Mouse (Mus musculus) gastrocnemius, postnatal 10 days (tissue): Measurements from ENCODE around the gene Pccb. TPM values are rescaled to one million over a fixed set of nuclear protein-coding genes. Genes with fewer than 3 reads are reported as not detected.
A peak's percentile ranks its signal among the peaks of the same experiment; 100 is the strongest.

Experiments used
- DNase-seq: peaks from one replicate; pipeline ENCODE4 v3.0.0; 2021; ENCODE audit warnings: mixed read lengths
- total RNA-seq, 2 experiments: library from RNA; stranded (reverse); gene quantifications; 2 replicates each; pipeline ENCODE4 v1.2.3; 2021

Gene Pccb
- total RNA-seq, 2 experiments from 2014 or later = 45.3 to 55.6 TPM

DNA sequence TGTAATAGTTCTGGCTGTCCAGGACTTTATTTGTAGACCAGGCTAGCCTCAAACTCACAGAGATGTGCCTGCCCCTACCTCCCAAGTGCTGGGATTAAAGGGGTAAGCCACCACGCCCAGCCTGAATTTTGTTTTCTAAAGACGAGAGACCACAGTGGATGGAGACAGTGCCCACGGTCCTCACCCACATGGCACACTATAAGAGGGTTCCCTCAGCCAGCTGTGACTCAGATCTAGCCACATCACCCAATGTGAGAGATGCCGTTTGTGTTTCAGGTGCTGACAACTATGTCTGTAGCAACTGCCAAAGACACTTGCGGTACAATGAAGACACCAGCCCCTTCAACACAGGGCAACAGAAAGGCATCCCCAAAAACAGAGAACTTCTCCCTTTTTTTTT, 47.7 kb downstream of the Pccb start:
- DNase-seq = no peak

DNA sequence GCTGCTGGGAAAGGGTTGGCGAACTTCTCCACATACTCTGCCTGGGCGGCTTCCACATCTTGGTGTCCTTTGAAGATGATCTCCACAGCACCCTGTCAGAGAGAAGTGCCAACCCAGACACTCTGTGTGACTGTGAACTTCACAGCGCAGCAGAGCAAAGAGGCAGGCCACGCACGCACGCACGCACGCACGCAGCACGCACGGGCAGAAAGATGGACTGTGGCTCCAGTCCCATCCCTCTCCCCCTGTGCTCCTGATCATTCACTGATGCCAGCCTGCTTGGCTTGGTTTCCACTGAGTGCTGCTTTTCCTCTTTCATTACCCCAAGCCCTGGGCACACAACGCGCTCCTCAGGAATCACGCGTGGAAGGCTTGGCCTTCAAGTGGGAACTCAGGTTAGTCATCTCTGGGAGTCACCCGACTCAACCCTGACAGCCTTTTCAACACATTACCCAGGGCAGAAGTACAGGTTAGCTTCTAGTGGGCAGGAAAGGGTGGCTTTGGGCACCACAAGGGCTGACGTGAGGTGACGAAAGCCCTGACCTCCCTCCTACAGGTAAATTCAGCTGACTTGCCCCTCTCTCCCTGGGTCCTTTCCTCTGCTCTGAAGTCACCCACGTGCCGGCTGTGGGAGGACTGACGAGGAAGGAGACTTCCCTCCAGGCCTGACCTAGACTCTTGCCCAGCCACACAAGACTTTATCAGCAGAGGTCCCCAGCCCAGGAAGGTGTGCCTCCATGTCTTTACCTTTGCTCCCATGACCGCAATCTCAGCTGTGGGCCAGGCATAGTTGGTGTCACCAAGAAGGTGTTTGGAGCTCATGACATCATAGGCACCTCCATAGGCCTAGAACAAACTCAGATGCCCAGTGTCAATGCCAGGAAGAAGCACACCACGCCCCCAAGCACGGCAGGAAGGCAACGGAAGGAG, 50.1 kb downstream of the Pccb start:
- no peak for DNase-seq

- no peak for DNase-seq
Measured at GRCm38 (mm10) chr9:100982786-100983185, 51.9 kb downstream of the Pccb start.

DNA sequence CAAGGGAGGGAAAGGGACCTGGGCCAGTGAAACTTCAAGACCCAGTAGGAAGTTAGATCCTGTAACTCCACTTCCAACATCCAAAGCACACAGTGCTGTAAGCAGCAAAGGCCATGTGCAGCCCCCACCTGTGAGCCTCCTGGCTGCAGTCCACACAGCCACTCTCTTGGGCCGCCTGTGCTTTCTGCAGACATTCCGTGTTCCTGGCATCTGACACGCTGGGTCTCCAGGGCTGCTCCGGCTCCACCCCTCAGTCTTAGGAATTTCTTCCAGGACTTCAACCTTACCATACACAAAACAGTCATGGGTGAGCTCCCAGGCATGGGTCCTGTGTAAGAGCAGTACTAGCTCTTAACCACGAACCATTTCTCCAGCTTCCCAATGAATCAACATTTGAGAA, 55.4 kb downstream of the Pccb start:
- DNase-seq = no peak

DNA sequence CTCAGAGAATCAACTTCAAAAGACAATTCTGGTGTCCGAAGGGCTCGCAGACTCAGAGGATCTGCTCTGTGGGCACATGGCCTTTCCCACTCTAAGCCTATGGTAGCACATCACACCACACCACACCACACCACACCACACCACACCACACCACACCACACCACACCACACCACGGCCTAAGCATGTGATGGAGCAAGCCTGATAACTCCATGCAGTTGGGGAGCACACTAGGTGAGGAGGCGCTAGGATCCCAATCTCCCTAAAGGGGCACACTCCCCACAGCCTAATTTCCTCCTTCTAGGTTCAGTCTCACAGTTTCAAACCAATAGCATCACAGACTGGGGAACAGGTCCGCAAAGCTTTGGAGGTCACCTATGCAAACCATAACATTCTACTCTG, 56.0 kb downstream of the Pccb start:
- DNase-seq = no peak

DNA sequence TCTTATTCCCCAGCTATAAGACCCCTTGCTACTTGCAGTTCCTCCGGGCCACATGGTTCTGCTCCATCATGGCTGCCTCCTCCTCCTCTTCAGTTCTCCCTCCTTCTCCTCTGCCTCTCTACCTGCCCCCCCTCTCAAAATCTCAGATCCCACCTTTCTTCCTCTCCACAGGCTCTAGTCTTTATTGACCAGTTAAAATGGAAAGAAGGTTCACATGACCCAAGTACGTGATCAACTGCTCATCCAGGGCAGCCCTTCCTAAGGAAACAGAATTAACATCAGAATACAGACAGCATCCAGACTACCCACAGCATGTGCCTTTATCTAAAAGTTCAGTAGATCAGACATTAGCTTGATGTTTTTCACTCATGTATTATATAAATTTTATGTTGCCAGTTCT, 65.2 kb downstream of the Pccb start:
- DNase-seq = no peak

GRCm38 (mm10) chr9:100964106-100964505, 70.6 kb downstream of the Pccb start:
- no peak for DNase-seq

- no peak for DNase-seq
Measured at GRCm38 (mm10) chr9:100963428-100963912, 71.2 kb downstream of the Pccb start.

- no peak for DNase-seq
Measured at GRCm38 (mm10) chr9:100962903-100963427, 71.7 kb downstream of the Pccb start.

- peak; percentile 21 for DNase-seq
Measured at GRCm38 (mm10) chr9:100951481-100951880, 83.2 kb downstream of the Pccb start.

DNA sequence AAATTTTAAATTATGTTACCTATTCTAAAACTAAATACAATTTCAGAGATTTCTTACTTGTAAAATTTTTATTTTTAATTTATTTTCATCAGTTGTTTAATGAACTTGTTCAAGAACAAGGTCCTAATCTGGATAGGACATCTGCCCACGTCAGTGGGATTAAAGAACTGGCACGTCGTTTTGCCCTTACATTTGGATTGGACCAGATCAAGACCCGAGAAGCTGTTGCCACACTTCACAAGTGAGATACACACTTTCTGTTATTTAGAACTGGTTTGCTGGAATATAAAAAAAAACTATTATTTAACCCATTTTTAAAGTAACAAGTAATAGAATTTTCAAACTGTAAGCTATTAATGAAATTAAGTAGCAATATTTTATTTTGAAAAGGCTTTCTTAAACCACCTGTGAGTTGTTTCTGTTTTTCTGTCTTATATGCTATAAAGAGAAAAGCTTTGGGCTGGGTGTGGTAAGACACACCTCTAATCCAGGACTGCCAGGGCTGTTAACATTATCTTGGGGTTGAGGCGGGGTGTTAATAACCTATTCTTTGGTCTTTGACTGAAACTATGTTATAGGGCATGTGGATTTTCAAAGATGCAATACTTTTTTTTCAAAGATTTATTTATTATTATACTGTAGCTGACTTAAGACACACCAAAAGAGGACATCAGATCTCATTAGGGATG, 89.9 kb downstream of the Pccb start:
- no peak for DNase-seq

GRCm38 (mm10) chr9:100942042-100942441, 92.7 kb downstream of the Pccb start:
- no peak for DNase-seq

Other genes starting within 250 kb of the Pccb start
- 10 to 100 TPM; 25.3 to 28.5 TPM for gene Msl2, start 39.2 kb upstream of the Pccb start, total RNA-seq
- 100 to 1,000 TPM; 184 to 206 TPM for gene Ppp2r3a, start 216.9 kb upstream of the Pccb start, total RNA-seq